Comparison of ENCODE assay signal across 9 mouse cellular contexts in genomic region chr11:88583866-88584265, GRCm38 (mm10).
DNase-seq lines count a peak whose midpoint lies in the region; ATAC-seq and TF ChIP-seq lines count a peak whose summit lies in the region.
"Had no signal": no experiment of that assay in that cellular context is flagged by ENCODE, and none has a peak within 500 bp of the region (broad histone marks: within the 10 kb centered on the region; RNA-seq: fewer than 3 reads in every experiment).

No protein-coding gene starts in this region.

- H3K4me1 ChIP-seq in kidney, embryonic 14.5 days (ENCODE audit: control insufficient read depth, insufficient read depth, low read length), result peaks cover 78% of the 10 kb centered on the region
- peaks cover 92% of the 10 kb centered on the region for H3K4me1 ChIP-seq in embryonic facial prominence, embryonic 10.5 days
- peaks cover 91% of the 10 kb centered on the region for H3K4me1 ChIP-seq in hindbrain, embryonic 13.5 days (replicated peaks)
- H3K4me1 ChIP-seq in midbrain, postnatal 0 days (ENCODE audit: insufficient read depth, low read length), result peaks cover 44% of the 10 kb centered on the region

- peak overlapping the region; percentile 88 for H3K27ac ChIP-seq in kidney, embryonic 14.5 days (ENCODE audit: low read depth, low read length)
- H3K27ac ChIP-seq in embryonic facial prominence, embryonic 10.5 days (replicated peaks), result peak overlapping the region; percentile 87
- H3K27ac ChIP-seq in hindbrain, embryonic 13.5 days, result peak overlapping the region; percentile 92
- H3K27ac ChIP-seq in midbrain, postnatal 0 days (ENCODE audit: low read depth, low read length), result peak overlapping the region; percentile 76

- ATAC-seq in kidney, embryonic 14.5 days (ENCODE audit: low FRiP score, low TSS enrichment), result no peak
- no peak for ATAC-seq in hindbrain, embryonic 13.5 days (ENCODE audit: low FRiP score)
- no peak for ATAC-seq in midbrain, postnatal 0 days (ENCODE audit: low FRiP score)
- ATAC-seq: Patski had no signal

- H3K27me3 ChIP-seq in kidney, embryonic 14.5 days (ENCODE audit: control insufficient read depth, insufficient read depth, low read length), result no peaks in the 10 kb centered on the region
- no peaks in the 10 kb centered on the region for H3K27me3 ChIP-seq in embryonic facial prominence, embryonic 10.5 days (replicated peaks; ENCODE audit: low read depth, poor library complexity, severe bottlenecking)
- no peaks in the 10 kb centered on the region for H3K27me3 ChIP-seq in hindbrain, embryonic 13.5 days
- no peaks in the 10 kb centered on the region for H3K27me3 ChIP-seq in midbrain, postnatal 0 days (ENCODE audit: insufficient read depth, low read length)
- H3K27me3 ChIP-seq: Patski had no signal

- H3K9ac ChIP-seq in kidney, embryonic 14.5 days (ENCODE audit: low read depth, low read length), result peak overlapping the region; percentile 38; the same call in 1 of the 2 replicates
- peak overlapping the region; percentile 64 for H3K9ac ChIP-seq in hindbrain, embryonic 13.5 days
- H3K9ac ChIP-seq in midbrain, postnatal 0 days (replicated peaks; ENCODE audit: low read length, poor library complexity, severe bottlenecking), result no peak overlapping the region; the same call in 1 of the 2 replicates

- no peaks in the 10 kb centered on the region for H3K9me3 ChIP-seq in kidney, embryonic 14.5 days (ENCODE audit: control insufficient read depth, low read length)
- no peaks in the 10 kb centered on the region for H3K9me3 ChIP-seq in embryonic facial prominence, embryonic 10.5 days
- H3K9me3 ChIP-seq in hindbrain, embryonic 13.5 days, result no peaks in the 10 kb centered on the region
- H3K9me3 ChIP-seq in midbrain, postnatal 0 days (ENCODE audit: low read length), result no peaks in the 10 kb centered on the region

- no peak for TF ChIP-seq CTCF in midbrain, postnatal 0 days (IDR thresholded peaks at IDR 0.05)

- no peak overlapping the region for H3K4me3 ChIP-seq in kidney, embryonic 14.5 days (ENCODE audit: low read length)
- H3K4me3 ChIP-seq in embryonic facial prominence, embryonic 10.5 days, result no peak overlapping the region
- no peak overlapping the region for H3K4me3 ChIP-seq in hindbrain, embryonic 13.5 days
- no peak overlapping the region for H3K4me3 ChIP-seq in midbrain, postnatal 0 days (ENCODE audit: low read depth, low read length)

- H3K4me2 ChIP-seq in kidney, embryonic 14.5 days (replicated peaks; ENCODE audit: low read depth, low read length), result no peak overlapping the region
- no peak overlapping the region; the same call in 1 of the 2 replicates for H3K4me2 ChIP-seq in hindbrain, embryonic 13.5 days
- no peak overlapping the region for H3K4me2 ChIP-seq in midbrain, postnatal 0 days (ENCODE audit: low read depth, low read length, poor library complexity, severe bottlenecking)

- WGBS in kidney, embryonic 14.5 days, result 8% methylated on average over 6 of the region's 6 CpGs
- WGBS in embryonic facial prominence, embryonic 10.5 days, result 13% methylated on average over 6 of the region's 6 CpGs
- 5% methylated on average over 6 of the region's 6 CpGs for WGBS in hindbrain, embryonic 13.5 days
- 19% methylated on average over 6 of the region's 6 CpGs for WGBS in midbrain, postnatal 0 days

- no peak for DNase-seq in kidney, adult 18-20 months
- no peak for DNase-seq in embryonic facial prominence, embryonic 10.5 days (ENCODE audit: low spot score)
- DNase-seq in midbrain, postnatal 0 days (ENCODE audit: low spot score), result no peak
- DNase-seq in right cerebral cortex, postnatal 14 days, result no peak
- no peak for DNase-seq in layer of hippocampus, adult 18-20 months (ENCODE audit: low spot score in 2 of 2)
- DNase-seq in left cerebral cortex, adult 11 months (ENCODE audit: low spot score), result no peak

- H3K36me3 ChIP-seq in kidney, embryonic 14.5 days (ENCODE audit: control insufficient read depth, insufficient read depth, low read length), result no peaks in the 10 kb centered on the region
- peaks cover 38% of the 10 kb centered on the region for H3K36me3 ChIP-seq in embryonic facial prominence, embryonic 10.5 days (replicated peaks)
- no peaks in the 10 kb centered on the region for H3K36me3 ChIP-seq in hindbrain, embryonic 13.5 days
- H3K36me3 ChIP-seq in midbrain, postnatal 0 days (ENCODE audit: insufficient read depth, low read length), result no peaks in the 10 kb centered on the region
